ENCODE assay signal across 31 mouse cellular contexts in genomic region chr4:103221789-103222188, GRCm38 (mm10). TPM values are rescaled to one million over a fixed set of nuclear protein-coding genes. Genes with fewer than 3 reads are reported as not detected.
DNase-seq lines count a peak whose midpoint lies in the region; ATAC-seq and TF ChIP-seq lines count a peak whose summit lies in the region.
"Had no signal": no experiment of that assay in that cellular context is flagged by ENCODE, and none has a peak within 500 bp of the region (broad histone marks: within the 10 kb centered on the region; RNA-seq: fewer than 3 reads in every experiment).

No protein-coding gene starts in this region.

- no peak overlapping the region for H3K4me2 ChIP-seq in stomach, postnatal 0 days (replicated peaks; ENCODE audit: low read depth)
- H3K4me2 ChIP-seq in kidney, embryonic 16.5 days (replicated peaks; ENCODE audit: low read depth, low read length), result no peak overlapping the region
- H3K4me2 ChIP-seq in forebrain, embryonic 14.5 days (ENCODE audit: low read length), result no peak overlapping the region
- H3K4me2 ChIP-seq: embryonic facial prominence, embryonic 13.5 days; forebrain, embryonic 12.5 days; heart, embryonic 12.5 days; heart, embryonic 15.5 days; hindbrain, embryonic 12.5 days; intestine, embryonic 15.5 days had no signal

- H3K27ac ChIP-seq in MEL (ENCODE audit: control insufficient read depth, low read depth, low read length), result no peak overlapping the region
- H3K27ac ChIP-seq in stomach, postnatal 0 days (replicated peaks), result no peak overlapping the region
- H3K27ac ChIP-seq in kidney, embryonic 16.5 days (ENCODE audit: low read length), result no peak overlapping the region
- H3K27ac ChIP-seq in forebrain, embryonic 14.5 days (ENCODE audit: low read depth, low read length), result no peak overlapping the region
- H3K27ac ChIP-seq: embryonic facial prominence, embryonic 10.5 days; embryonic facial prominence, embryonic 13.5 days; forebrain, embryonic 12.5 days; heart, embryonic 15.5 days; hindbrain, embryonic 12.5 days; intestine, embryonic 15.5 days had no signal

- no peaks in the 10 kb centered on the region for H3K79me2 ChIP-seq in MEL (ENCODE audit: control insufficient read depth, insufficient read depth, low read length, poor library complexity)

- H3K4me1 ChIP-seq in MEL (ENCODE audit: control insufficient read depth in 1 of 2, insufficient read depth in 2 of 2, low read length in 2 of 2), result peaks cover 0 to 9% of the 10 kb centered on the region in 2 experiments; a peak in 2 of 4 replicates
- no peaks in the 10 kb centered on the region for H3K4me1 ChIP-seq in stomach, postnatal 0 days (replicated peaks; ENCODE audit: control insufficient read depth, insufficient read depth)
- H3K4me1 ChIP-seq in kidney, embryonic 16.5 days (ENCODE audit: insufficient read depth, low read length), result no peaks in the 10 kb centered on the region
- no peaks in the 10 kb centered on the region for H3K4me1 ChIP-seq in forebrain, embryonic 14.5 days (ENCODE audit: control insufficient read depth, insufficient read depth, low read length)
- H3K4me1 ChIP-seq: forebrain, embryonic 12.5 days; heart, embryonic 15.5 days; hindbrain, embryonic 12.5 days; intestine, embryonic 15.5 days had no signal

- no peaks in the 10 kb centered on the region for H3K9me3 ChIP-seq in MEL (replicated peaks; ENCODE audit: insufficient read depth, low read length)
- H3K9me3 ChIP-seq in stomach, postnatal 0 days (ENCODE audit: control insufficient read depth, low read length), result no peaks in the 10 kb centered on the region
- no peaks in the 10 kb centered on the region for H3K9me3 ChIP-seq in kidney, embryonic 16.5 days (ENCODE audit: low read length)
- no peaks in the 10 kb centered on the region for H3K9me3 ChIP-seq in forebrain, embryonic 14.5 days (replicated peaks; ENCODE audit: control insufficient read depth, low read length)
- H3K9me3 ChIP-seq: embryonic facial prominence, embryonic 10.5 days; embryonic facial prominence, embryonic 13.5 days; forebrain, embryonic 12.5 days; heart, embryonic 12.5 days; heart, embryonic 15.5 days; hindbrain, embryonic 12.5 days; intestine, embryonic 15.5 days had no signal

- TF ChIP-seq RAD21 in MEL (IDR thresholded peaks at IDR 0.05; ENCODE audit: low read depth, low read length), result no peak

- TF ChIP-seq EP300 in MEL (IDR thresholded peaks at IDR 0.05; ENCODE audit: low read depth in 1 of 2, low read length in 2 of 2), result no peak
- no peak for TF ChIP-seq EP300 in stomach, postnatal 0 days (optimal IDR thresholded peaks at IDR 0.05)

- peaks cover 0 to 3% of the 10 kb centered on the region in 2 experiments; a peak in 1 of 4 replicates for H3K36me3 ChIP-seq in MEL (ENCODE audit: control insufficient read depth in 1 of 2, insufficient read depth in 2 of 2, low read length in 2 of 2)
- H3K36me3 ChIP-seq in stomach, postnatal 0 days (ENCODE audit: control insufficient read depth, insufficient read depth, low read length), result no peaks in the 10 kb centered on the region
- no peaks in the 10 kb centered on the region for H3K36me3 ChIP-seq in kidney, embryonic 16.5 days (ENCODE audit: insufficient read depth, low read length)
- no peaks in the 10 kb centered on the region for H3K36me3 ChIP-seq in forebrain, embryonic 14.5 days (ENCODE audit: control insufficient read depth, insufficient read depth, low read length)
- H3K36me3 ChIP-seq: embryonic facial prominence, embryonic 10.5 days; embryonic facial prominence, embryonic 13.5 days; forebrain, embryonic 12.5 days; heart, embryonic 12.5 days; heart, embryonic 15.5 days; hindbrain, embryonic 12.5 days; intestine, embryonic 15.5 days had no signal

- no peak overlapping the region for H3K4me3 ChIP-seq in MEL (ENCODE audit: control insufficient read depth in 1 of 2, insufficient read depth in 1 of 2, low read depth in 2 of 2, low read length in 2 of 2)
- H3K4me3 ChIP-seq in stomach, postnatal 0 days (ENCODE audit: low read depth, low read length), result no peak overlapping the region
- H3K4me3 ChIP-seq in kidney, embryonic 16.5 days (ENCODE audit: low read length), result no peak overlapping the region
- no peak overlapping the region for H3K4me3 ChIP-seq in forebrain, embryonic 14.5 days (ENCODE audit: low read depth, low read length)
- H3K4me3 ChIP-seq: embryonic facial prominence, embryonic 10.5 days; embryonic facial prominence, embryonic 13.5 days; erythroblast, embryonic 14.5 days; forebrain, embryonic 12.5 days; heart, embryonic 12.5 days; heart, embryonic 15.5 days; hindbrain, embryonic 12.5 days; intestine, embryonic 15.5 days had no signal

- peak; percentile 9 for DNase-seq in thymus, postnatal 0 days (ENCODE audit: low spot score)
- DNase-seq in thymus, adult 18-20 months, result no peak
- peak; percentile 61 for DNase-seq in MEL (ENCODE audit: low read depth, low spot score)
- no peak for DNase-seq in stomach, postnatal 0 days (ENCODE audit: low spot score)
- no peak for DNase-seq in forebrain, embryonic 14.5 days (ENCODE audit: low spot score)
- DNase-seq: adrenal gland, adult 2 months; adrenal gland, postnatal 14 days; cerebellum, adult 11 months; cerebellum, adult 2 months; cerebellum, adult 9-11 months; cerebellum, postnatal 25 days; embryo, embryonic 11 days; gastrocnemius, postnatal 10 days; gastrocnemius, postnatal 36 days; heart, adult 11 months; heart, postnatal 10 days; heart, postnatal 36 days had no signal

- WGBS in stomach, postnatal 0 days, result 82% methylated on average over 6 of the region's 6 CpGs
- WGBS in kidney, embryonic 16.5 days, result 73% methylated on average over 6 of the region's 6 CpGs
- WGBS in forebrain, embryonic 14.5 days, result 86% methylated on average over 6 of the region's 6 CpGs

- no peaks in the 10 kb centered on the region for H3K27me3 ChIP-seq in MEL (ENCODE audit: control insufficient read depth in 1 of 2, insufficient read depth in 2 of 2, low read length in 2 of 2)
- no peaks in the 10 kb centered on the region for H3K27me3 ChIP-seq in stomach, postnatal 0 days (ENCODE audit: control insufficient read depth, insufficient read depth, low read length)
- H3K27me3 ChIP-seq in kidney, embryonic 16.5 days (ENCODE audit: insufficient read depth, low read length), result no peaks in the 10 kb centered on the region
- no peaks in the 10 kb centered on the region for H3K27me3 ChIP-seq in forebrain, embryonic 14.5 days (replicated peaks; ENCODE audit: control insufficient read depth, insufficient read depth, low read length)
- H3K27me3 ChIP-seq: CH12.LX; embryonic facial prominence, embryonic 13.5 days; forebrain, embryonic 12.5 days; heart, embryonic 12.5 days; heart, embryonic 15.5 days; hindbrain, embryonic 12.5 days; intestine, embryonic 15.5 days had no signal

- no peak for TF ChIP-seq POLR2A in MEL (IDR thresholded peaks at IDR 0.05; ENCODE audit: control insufficient read depth in 1 of 2, insufficient read depth in 1 of 2, low read depth in 1 of 2, low read length in 2 of 2, poor library complexity in 1 of 2)

- TF ChIP-seq CTCF in MEL (IDR thresholded peaks at IDR 0.05 in 2 of 3, conservative IDR thresholded peaks at IDR 0.05 in 1 of 3; ENCODE audit: control insufficient read depth in 1 of 3, insufficient read depth in 1 of 3, low read depth in 2 of 3, low read length in 3 of 3, poor library complexity in 1 of 3, severe bottlenecking in 1 of 3), result no peak
- TF ChIP-seq CTCF in stomach, postnatal 0 days (IDR thresholded peaks at IDR 0.05; ENCODE audit: low read depth), result no peak

- H3K9ac ChIP-seq in MEL (ENCODE audit: control insufficient read depth, low read depth, low read length, poor library complexity, severe bottlenecking), result no peak overlapping the region
- H3K9ac ChIP-seq in stomach, postnatal 0 days (ENCODE audit: low read length), result no peak overlapping the region
- H3K9ac ChIP-seq in kidney, embryonic 16.5 days (replicated peaks; ENCODE audit: low read length), result no peak overlapping the region
- no peak overlapping the region for H3K9ac ChIP-seq in forebrain, embryonic 14.5 days (ENCODE audit: low read length)
- H3K9ac ChIP-seq: embryonic facial prominence, embryonic 13.5 days; forebrain, embryonic 12.5 days; heart, embryonic 12.5 days; heart, embryonic 15.5 days; hindbrain, embryonic 12.5 days; intestine, embryonic 15.5 days had no signal

- ATAC-seq in granulocyte monocyte progenitor cell, adult 5-6 weeks (replicated peaks; ENCODE audit: poor library complexity, severe bottlenecking), result peak; percentile 84
- peak; percentile 46; the same call in 1 of the 2 replicates for ATAC-seq in megakaryocyte progenitor cell, adult 5-6 weeks (replicated peaks; ENCODE audit: poor library complexity)
- no peak for ATAC-seq in stomach, postnatal 0 days (ENCODE audit: low FRiP score, low TSS enrichment)
- ATAC-seq in kidney, embryonic 16.5 days (ENCODE audit: low FRiP score, low TSS enrichment), result no peak
- ATAC-seq in forebrain, embryonic 14.5 days, result no peak
- ATAC-seq: forebrain, embryonic 16.5 days; hindbrain, embryonic 16.5 days; intestine, embryonic 15.5 days had no signal

TF ChIP-seq in MEL, 35 proteins besides CTCF, POLR2A, EP300 and RAD21:
- 0 out of 2 replicates have a peak, but pooled peaks have one; percentile 60 for TF ChIP-seq JUND (IDR thresholded peaks at IDR 0.05; ENCODE audit: low read depth, low read length)
- TF ChIP-seq TBP (IDR thresholded peaks at IDR 0.05; ENCODE audit: low read depth, low read length), result no peak

RNA-seq across cellular contexts. Expression of gene Slc35d1, which starts 6.8 kb away (rescaled TPM):
- polyA plus RNA-seq in thymus, postnatal 0 days (2015; fragmentation: Nextera tagmentation; extraction: Ambion mirVana), result 24.1 and 26.6 TPM in 2 replicates
- 5.0 TPM in 2 replicates for total RNA-seq in MEL (2012; rRNA removed)
- polyA plus RNA-seq in MEL (2012; ENCODE audit: insufficient read depth in 1 of 2, insufficient read length in 2 of 2, low read depth in 1 of 2, low replicate concordance in 2 of 2, missing spikeins in 1 of 2), result 10 to 100 TPM in 1 of 2 experiments, 1 to 10 TPM in 1; 10.0 to 33.7 TPM
- 14.2 and 20.6 TPM in 2 replicates for total RNA-seq in granulocyte monocyte progenitor cell, adult 5-6 weeks (2014; fragmentation: Nextera tagmentation)
- total RNA-seq in granulocyte monocyte progenitor cell, adult 5-6 weeks (2017), result 5.0 and 5.6 TPM in 2 replicates
- 16.8 and 20.3 TPM in 2 replicates for total RNA-seq in megakaryocyte progenitor cell, adult 5-6 weeks (2015)
- 5.3 and 6.7 TPM in 2 replicates for total RNA-seq in megakaryocyte progenitor cell, adult 5-6 weeks (2017)
- 5.8 and 7.6 TPM in 2 replicates for polyA plus RNA-seq in stomach, postnatal 0 days (2015; fragmentation: Nextera tagmentation; extraction: Ambion mirVana)
- polyA plus RNA-seq in kidney, embryonic 16.5 days (2015; fragmentation: Nextera tagmentation; extraction: Ambion mirVana), result 7.3 and 8.2 TPM in 2 replicates
- polyA plus RNA-seq in forebrain, embryonic 14.5 days (2014; fragmentation: Nextera tagmentation; extraction: Ambion mirVana), result 3.6 and 4.3 TPM in 2 replicates

Comparison
In these comparisons a context has a peak if more than half of its experiments do, and no peak if none do; other contexts are left out.
1. DNase-seq: peak in thymus, postnatal 0 days (single experiment) and MEL (single experiment); none in thymus, adult 18-20 months (0 of 2), stomach, postnatal 0 days (single experiment) and forebrain, embryonic 14.5 days (single experiment).
2. ATAC-seq: peak in granulocyte monocyte progenitor cell, adult 5-6 weeks (single experiment) and megakaryocyte progenitor cell, adult 5-6 weeks (single experiment); none in stomach, postnatal 0 days (single experiment), kidney, embryonic 16.5 days (single experiment) and forebrain, embryonic 14.5 days (single experiment).